Mouse (Mus musculus) limb, embryonic 15.5 days (tissue): ENCODE measurements around the gene Gm9817. TPM values are rescaled to one million over a fixed set of nuclear protein-coding genes. Genes with fewer than 3 reads are reported as not detected.

Experiments
- ATAC-seq: fragments of 200-750 bp; cut with Nextera tagmentation; 2 replicates; pipeline ENCODE4 v1.8.0; 2017; ENCODE audit warnings: low read depth, moderate TSS enrichment; ENCODE audit not compliant: insufficient number of reproducible peaks, low FRiP score, low TSS enrichment
- H3K27ac ChIP-seq: fragments of 300-500 bp; sonication (generic); 2 replicates; pipeline ENCODE4 v1.5.1; 2015; ENCODE audit warnings: moderate library complexity, mild to moderate bottlenecking, inconsistent platforms
- H3K27me3 ChIP-seq: fragments of 300-500 bp; sonication (generic); 2 replicates; pipeline ENCODE4 v1.6.1; 2015; ENCODE audit warnings: inconsistent platforms
- H3K36me3 ChIP-seq: fragments of 300-500 bp; sonication (generic); 2 replicates; pipeline ENCODE4 v1.6.1; 2015; ENCODE audit warnings: inconsistent platforms
- H3K4me1 ChIP-seq: fragments of 300-500 bp; sonication (generic); 2 replicates; pipeline ENCODE4 v1.6.1; 2015; ENCODE audit warnings: inconsistent platforms
- H3K4me2 ChIP-seq: fragments of 300-500 bp; sonication (generic); 2 replicates; pipeline ENCODE4 v1.6.1; 2015; ENCODE audit warnings: mild to moderate bottlenecking, inconsistent platforms
- H3K4me3 ChIP-seq: fragments of 300-500 bp; sonication (generic); 2 replicates; pipeline ENCODE4 v1.5.1; 2015; ENCODE audit warnings: mild to moderate bottlenecking, inconsistent platforms
- H3K9ac ChIP-seq: fragments of 300-500 bp; sonication (generic); 2 replicates; pipeline ENCODE4 v1.6.1; 2015; ENCODE audit warnings: inconsistent platforms
- H3K9me3 ChIP-seq: fragments of 300-500 bp; sonication (generic); 2 replicates; pipeline ENCODE4 v1.6.1; 2016; ENCODE audit warnings: inconsistent platforms
- WGBS: fragments of 180-500 bp; shearing (Covaris S2); methylation state at CpG from one replicate; pipeline ENCODE4 v1.1.7; 2015; 5-methylcytosine and 5-hydroxymethylcytosine counted together
- polyA plus RNA-seq: library from polyadenylated mRNA; unstranded; fragments of >200 nt; fragmentation: Nextera tagmentation; extraction: Ambion mirVana; gene quantifications from 2 replicates; pipeline ENCODE4 v1.2.1, GENCODE M21; 2015

The Gm9817 gene
- polyA plus RNA-seq, 1 experiment from 2014 or later, result 0.06 TPM

DNA sequence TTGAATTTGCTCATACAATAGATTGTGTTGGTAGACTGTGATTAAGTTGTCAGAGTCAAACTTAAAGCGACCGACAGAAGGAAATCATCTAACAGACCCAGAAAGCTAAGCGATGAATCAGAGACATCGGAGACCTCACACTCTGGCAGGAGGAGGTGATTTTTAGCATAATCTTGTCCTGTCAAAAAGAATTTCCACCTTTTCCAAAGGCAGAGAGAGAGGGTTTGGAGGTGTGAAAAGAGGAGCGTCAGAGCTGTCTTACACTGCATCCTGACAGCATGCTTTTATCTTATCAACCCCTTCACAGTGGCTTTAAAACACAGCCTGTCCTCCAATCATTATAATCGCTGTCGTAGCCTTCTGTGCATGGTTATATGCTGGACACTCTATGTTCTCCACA, 25.7 kb upstream of the Gm9817 start:
- no peak overlapping the region for H3K4me3 ChIP-seq
- H3K9ac ChIP-seq, result no peak overlapping the region
- no peaks in the 10 kb centered on the region for H3K36me3 ChIP-seq
- no peaks in the 10 kb centered on the region for H3K9me3 ChIP-seq
- H3K4me2 ChIP-seq, result no peak overlapping the region
- no peak for ATAC-seq
- no peaks in the 10 kb centered on the region for H3K27me3 ChIP-seq
- H3K27ac ChIP-seq, result no peak overlapping the region
- 77% methylated on average over 7 of the region's 7 CpGs for WGBS
- H3K4me1 ChIP-seq, result no peaks in the 10 kb centered on the region

DNA sequence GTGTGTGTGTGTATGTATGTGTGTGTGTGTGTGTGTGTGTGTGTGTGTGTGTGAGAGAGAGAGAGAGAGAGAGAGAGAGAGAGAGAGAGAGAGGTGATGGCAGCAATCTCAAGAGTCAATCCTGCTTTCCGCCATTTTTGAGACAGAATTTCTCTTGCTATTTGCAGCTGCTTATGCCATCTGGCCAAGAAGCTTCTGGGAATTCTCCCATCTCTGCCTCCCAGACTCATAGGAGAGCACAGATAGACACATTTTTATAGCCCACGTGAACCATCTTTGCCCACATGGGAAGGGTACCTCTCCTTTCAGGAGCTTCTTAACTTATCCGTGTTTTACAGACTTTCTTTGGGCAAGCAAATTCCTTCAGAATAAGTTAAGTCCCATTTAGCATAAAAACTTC, 24.6 kb upstream of the Gm9817 start:
- H3K9me3 ChIP-seq, result no peaks in the 10 kb centered on the region
- H3K36me3 ChIP-seq, result no peaks in the 10 kb centered on the region
- no peak overlapping the region for H3K27ac ChIP-seq
- no peak overlapping the region for H3K4me3 ChIP-seq
- H3K9ac ChIP-seq, result no peak overlapping the region
- WGBS, result 85% methylated on average over 3 of the region's 3 CpGs
- no peaks in the 10 kb centered on the region for H3K27me3 ChIP-seq
- H3K4me1 ChIP-seq, result no peaks in the 10 kb centered on the region
- ATAC-seq, result no peak
- no peak overlapping the region for H3K4me2 ChIP-seq

DNA sequence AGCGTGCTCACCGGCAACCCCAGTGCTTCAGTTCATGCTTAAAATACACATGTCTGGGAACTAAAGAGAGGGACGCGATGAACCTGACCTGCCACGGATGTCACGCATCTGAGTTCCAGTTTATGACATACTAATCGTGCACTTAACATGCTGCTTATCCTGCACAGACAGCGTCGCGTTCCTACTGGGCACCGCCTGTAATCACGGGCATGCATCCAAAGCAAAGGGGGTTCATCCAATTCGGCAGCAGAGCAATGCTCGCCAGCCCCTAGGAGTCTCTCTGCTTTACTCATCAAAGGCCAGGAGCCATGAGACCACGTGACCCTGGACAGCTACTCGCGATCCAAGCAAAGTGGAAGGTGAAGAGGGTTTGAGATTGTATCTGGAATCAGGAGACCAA, 19.3 kb upstream of the Gm9817 start:
- no peak overlapping the region for H3K4me2 ChIP-seq
- no peak overlapping the region for H3K27ac ChIP-seq
- no peaks in the 10 kb centered on the region for H3K9me3 ChIP-seq
- H3K27me3 ChIP-seq, result no peaks in the 10 kb centered on the region
- no peak overlapping the region for H3K4me3 ChIP-seq
- H3K4me1 ChIP-seq, result 0 out of 2 replicates have a peak, but pooled peaks cover 2% of the 10 kb centered on the region
- no peaks in the 10 kb centered on the region for H3K36me3 ChIP-seq
- no peak for ATAC-seq
- no peak overlapping the region for H3K9ac ChIP-seq
- 83% methylated on average over 17 of the region's 17 CpGs for WGBS

DNA sequence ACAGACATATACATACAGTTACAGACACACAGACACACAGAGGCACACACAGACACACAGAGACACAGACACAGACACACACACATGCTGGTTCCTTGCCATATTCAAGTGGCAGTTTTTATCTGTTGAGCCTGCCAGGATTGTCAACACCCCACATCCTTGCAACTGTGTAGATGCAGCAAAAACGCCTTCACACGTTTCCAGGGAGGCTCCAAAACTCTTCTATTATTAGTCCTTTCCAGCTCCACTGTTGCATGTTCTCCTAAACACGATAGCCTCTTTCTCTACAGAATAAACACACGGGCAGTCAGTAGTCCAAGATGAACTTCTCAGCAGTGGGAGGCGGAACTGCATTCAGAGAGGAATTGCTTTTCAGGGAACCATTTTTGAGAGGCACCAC, 15.3 kb upstream of the Gm9817 start:
- H3K4me2 ChIP-seq, result no peak overlapping the region
- no peak overlapping the region for H3K4me3 ChIP-seq
- H3K27ac ChIP-seq, result no peak overlapping the region
- WGBS, result 76% methylated on average over 5 of the region's 5 CpGs
- 0 out of 2 replicates have a peak, but pooled peaks cover 2% of the 10 kb centered on the region for H3K4me1 ChIP-seq
- no peaks in the 10 kb centered on the region for H3K9me3 ChIP-seq
- H3K36me3 ChIP-seq, result no peaks in the 10 kb centered on the region
- no peak overlapping the region for H3K9ac ChIP-seq
- no peaks in the 10 kb centered on the region for H3K27me3 ChIP-seq
- no peak for ATAC-seq

DNA sequence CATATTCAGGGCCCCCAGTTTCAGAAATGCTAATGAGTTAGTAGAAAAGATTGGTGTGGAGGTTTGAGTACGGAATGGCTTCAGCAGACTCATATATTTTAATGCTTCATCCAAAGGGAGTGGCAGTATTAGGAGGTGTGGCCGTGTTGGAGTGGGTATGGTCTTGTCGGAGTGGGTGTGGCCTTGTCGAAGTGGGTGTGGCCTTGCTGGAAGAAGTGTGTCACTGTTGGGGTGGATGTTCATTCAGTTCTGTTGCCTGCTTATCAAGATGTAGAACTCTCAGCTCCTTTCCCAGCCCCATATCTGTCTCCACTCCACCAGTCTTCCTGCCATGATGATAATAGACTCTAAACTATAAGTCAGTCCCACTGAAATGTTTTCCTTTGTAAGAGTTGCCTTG, 13.5 kb upstream of the Gm9817 start:
- Histone ChIP-seq H3K4me3 (no peak overlapping the region), H3K36me3 (no peaks in the 10 kb centered on the region), H3K27ac (no peak overlapping the region), H3K4me1 (0 out of 2 replicates have a peak, but pooled peaks cover 2% of the 10 kb centered on the region), H3K27me3 (no peaks in the 10 kb centered on the region), H3K9me3 (no peaks in the 10 kb centered on the region), H3K9ac (no peak overlapping the region), H3K4me2 (no peak overlapping the region)
- ATAC-seq, result no peak
- WGBS, result 92% methylated on average over 4 of the region's 4 CpGs

DNA sequence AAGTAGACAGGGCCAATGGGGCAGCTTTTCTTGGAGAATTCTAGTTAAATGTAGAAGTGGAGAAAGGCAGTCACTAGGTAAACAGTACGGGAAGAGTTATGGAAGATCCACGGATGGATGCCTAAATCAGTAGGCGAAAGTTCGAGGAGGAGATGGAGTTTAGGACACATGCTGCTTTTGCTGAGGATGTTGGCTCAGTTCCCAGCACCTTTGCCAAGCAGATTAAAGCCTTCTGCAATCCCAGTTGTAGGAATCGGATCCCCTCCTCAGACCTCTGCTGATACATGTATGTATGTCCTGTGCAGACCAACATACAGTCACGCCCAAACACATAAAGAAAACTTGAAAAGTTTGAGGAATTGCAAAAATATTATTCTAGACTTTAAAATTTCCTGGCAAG, 8.1 kb upstream of the Gm9817 start:
- no peaks in the 10 kb centered on the region for H3K36me3 ChIP-seq
- H3K4me1 ChIP-seq, result no peaks in the 10 kb centered on the region
- H3K9me3 ChIP-seq, result no peaks in the 10 kb centered on the region
- H3K9ac ChIP-seq, result no peak overlapping the region
- H3K4me3 ChIP-seq, result no peak overlapping the region
- no peaks in the 10 kb centered on the region for H3K27me3 ChIP-seq
- no peak overlapping the region for H3K4me2 ChIP-seq
- no peak overlapping the region for H3K27ac ChIP-seq
- ATAC-seq, result no peak
- 70% methylated on average over 6 of the region's 6 CpGs for WGBS

DNA sequence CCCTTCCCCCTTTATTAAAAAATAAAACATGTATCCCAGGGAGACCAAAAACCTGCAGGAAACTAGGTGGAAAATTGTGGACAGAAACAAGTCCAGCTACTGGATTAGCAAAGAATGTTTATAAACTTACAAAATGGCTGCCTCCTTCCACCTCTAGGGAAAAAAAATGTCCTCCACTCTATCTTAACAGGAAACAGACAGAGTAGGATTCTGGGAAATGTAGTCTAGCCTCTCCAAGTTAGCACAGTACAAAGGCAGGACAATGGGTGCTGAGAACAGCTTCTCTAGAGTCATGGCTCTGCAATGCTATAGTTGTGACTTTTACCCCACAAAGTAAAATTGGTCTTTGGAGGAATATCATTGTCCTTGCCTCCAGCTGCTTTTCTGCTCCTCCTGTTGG, 3.5 kb upstream of the Gm9817 start:
- no peak overlapping the region for H3K4me2 ChIP-seq
- no peaks in the 10 kb centered on the region for H3K36me3 ChIP-seq
- no peaks in the 10 kb centered on the region for H3K27me3 ChIP-seq
- no peak overlapping the region for H3K4me3 ChIP-seq
- H3K4me1 ChIP-seq, result no peaks in the 10 kb centered on the region
- no peak overlapping the region for H3K9ac ChIP-seq
- no peak for ATAC-seq
- no peak overlapping the region for H3K27ac ChIP-seq
- no peaks in the 10 kb centered on the region for H3K9me3 ChIP-seq

DNA sequence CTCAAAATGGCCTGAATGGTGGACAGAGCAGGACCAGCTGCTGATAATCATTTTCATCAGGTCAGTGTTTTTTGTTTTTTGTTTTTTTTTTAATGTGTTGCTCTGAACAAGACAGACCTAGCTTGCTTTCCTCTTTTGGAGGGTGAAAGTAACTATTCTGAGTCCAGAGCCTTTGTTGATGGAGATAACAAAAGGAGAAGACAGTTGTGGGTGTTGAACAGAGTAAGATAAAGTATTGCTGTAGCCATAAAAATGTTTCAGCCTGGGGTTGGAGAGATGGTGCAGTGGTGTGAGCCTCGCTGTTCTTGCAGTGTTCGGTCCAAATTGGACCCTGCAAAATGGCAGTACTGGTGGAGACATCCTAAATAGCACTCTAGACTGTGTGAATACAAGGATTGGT, 2.8 kb upstream of the Gm9817 start:
- Histone ChIP-seq H3K9ac (no peak overlapping the region), H3K4me1 (no peaks in the 10 kb centered on the region), H3K27ac (no peak overlapping the region), H3K4me2 (no peak overlapping the region), H3K9me3 (no peaks in the 10 kb centered on the region), H3K27me3 (no peaks in the 10 kb centered on the region), H3K4me3 (no peak overlapping the region), H3K36me3 (no peaks in the 10 kb centered on the region)
- ATAC-seq, result no peak
- 95% methylated on average over 2 of the region's 2 CpGs for WGBS

DNA sequence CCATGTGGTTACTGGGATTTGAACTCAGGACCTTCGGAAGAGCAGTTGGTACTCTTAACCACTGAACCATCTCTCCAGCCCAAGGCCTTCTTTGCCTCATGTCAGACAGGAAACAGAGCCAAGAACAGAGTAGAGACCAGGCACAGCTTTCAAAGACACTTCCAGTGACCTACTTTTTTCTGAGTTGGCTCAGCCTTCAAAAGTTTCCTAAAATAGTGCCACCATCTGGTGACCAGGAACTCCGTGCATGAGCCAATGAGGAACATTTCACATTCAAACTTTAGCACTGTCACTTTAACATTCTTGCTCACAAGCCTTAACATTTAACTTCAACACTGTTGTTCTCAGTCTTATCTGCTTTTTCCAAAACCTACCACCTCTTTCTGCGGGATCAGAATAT, 2.3 kb downstream of the Gm9817 start:
- no peak overlapping the region for H3K4me2 ChIP-seq
- no peak for ATAC-seq
- H3K27me3 ChIP-seq, result no peaks in the 10 kb centered on the region
- WGBS, result 95% methylated on average over 3 of the region's 3 CpGs
- H3K9me3 ChIP-seq, result no peaks in the 10 kb centered on the region
- no peak overlapping the region for H3K27ac ChIP-seq
- no peak overlapping the region for H3K4me3 ChIP-seq
- no peak overlapping the region for H3K9ac ChIP-seq
- no peaks in the 10 kb centered on the region for H3K4me1 ChIP-seq
- H3K36me3 ChIP-seq, result no peaks in the 10 kb centered on the region

DNA sequence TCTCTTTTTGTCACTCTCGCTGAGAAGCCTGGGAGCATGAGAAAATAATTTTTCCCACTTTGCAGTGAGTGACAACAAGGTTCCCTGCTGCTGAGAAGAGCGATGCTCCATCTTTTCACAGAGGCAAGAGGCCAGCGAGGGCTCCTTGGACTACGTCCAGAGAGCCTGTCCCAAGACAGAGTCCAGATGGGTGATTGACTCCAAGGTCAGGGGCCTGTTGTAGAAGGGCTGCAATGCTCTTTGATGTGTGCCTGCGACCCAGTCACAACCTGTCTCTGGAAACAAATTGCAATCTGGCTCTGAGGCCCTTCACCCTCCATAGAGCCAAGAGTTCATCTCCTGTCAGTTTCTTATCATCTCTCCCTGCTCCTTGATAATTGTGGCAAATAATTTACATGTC, 5.2 kb downstream of the Gm9817 start:
- Histone ChIP-seq H3K27ac (no peak overlapping the region), H3K4me1 (no peaks in the 10 kb centered on the region), H3K36me3 (no peaks in the 10 kb centered on the region), H3K27me3 (no peaks in the 10 kb centered on the region), H3K9me3 (no peaks in the 10 kb centered on the region), H3K9ac (no peak overlapping the region), H3K4me2 (no peak overlapping the region), H3K4me3 (no peak overlapping the region)
- no peak for ATAC-seq
- 25% methylated on average over 5 of the region's 5 CpGs for WGBS

DNA sequence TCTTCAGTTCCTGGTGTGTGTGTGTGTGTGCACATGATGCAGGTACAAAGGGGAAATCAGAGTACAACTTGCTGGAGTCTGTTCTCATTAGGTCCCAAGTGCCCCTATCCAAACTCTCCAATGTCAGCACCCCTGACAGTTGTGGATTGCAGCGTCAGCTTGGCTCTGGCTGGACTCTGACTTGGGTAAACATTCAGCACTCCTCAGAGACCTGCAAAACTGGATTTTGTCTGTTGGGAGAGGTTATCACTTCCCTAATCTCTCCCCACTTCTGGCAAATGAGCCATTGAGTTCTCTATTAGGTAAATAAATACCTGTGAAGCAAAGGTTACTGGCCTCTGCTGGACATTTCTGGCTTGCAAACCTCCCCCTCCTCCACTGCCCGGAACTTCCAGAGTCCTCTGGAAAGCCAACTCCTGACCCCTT, 10.3 kb downstream of the Gm9817 start:
- no peak overlapping the region for H3K4me2 ChIP-seq
- ATAC-seq, result no peak
- no peak overlapping the region for H3K4me3 ChIP-seq
- H3K9ac ChIP-seq, result no peak overlapping the region
- H3K4me1 ChIP-seq, result 0 out of 2 replicates have a peak, but pooled peaks cover 9% of the 10 kb centered on the region
- H3K27me3 ChIP-seq, result no peaks in the 10 kb centered on the region
- H3K36me3 ChIP-seq, result no peaks in the 10 kb centered on the region
- 15% methylated on average over 2 of the region's 2 CpGs for WGBS
- H3K9me3 ChIP-seq, result no peaks in the 10 kb centered on the region
- no peak overlapping the region for H3K27ac ChIP-seq

DNA sequence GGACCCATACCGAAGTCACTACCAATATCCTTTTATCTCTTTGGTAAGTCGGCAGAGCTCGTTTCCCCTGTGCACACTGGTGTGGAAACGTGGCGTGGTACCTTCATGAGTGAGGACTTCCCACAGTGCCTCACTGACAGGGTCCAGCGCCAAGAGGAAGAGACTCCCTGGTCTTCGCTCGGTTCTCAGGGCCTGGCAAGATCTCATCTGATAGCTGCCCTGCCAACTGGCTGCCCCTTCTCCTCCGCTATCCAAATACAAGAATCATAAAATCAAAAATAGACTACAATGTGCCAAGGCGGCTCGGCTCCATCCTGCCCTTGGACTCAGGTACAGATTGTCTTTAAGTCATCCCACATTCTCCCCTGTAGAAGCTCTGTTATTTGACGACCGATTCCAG, 11.4 kb downstream of the Gm9817 start:
- no peaks in the 10 kb centered on the region for H3K27me3 ChIP-seq
- no peaks in the 10 kb centered on the region for H3K36me3 ChIP-seq
- no peaks in the 10 kb centered on the region for H3K9me3 ChIP-seq
- H3K4me3 ChIP-seq, result no peak overlapping the region
- H3K4me2 ChIP-seq, result no peak overlapping the region
- H3K9ac ChIP-seq, result no peak overlapping the region
- no peak for ATAC-seq
- H3K4me1 ChIP-seq, result 0 out of 2 replicates have a peak, but pooled peaks cover 9% of the 10 kb centered on the region
- 57% methylated on average over 13 of the region's 13 CpGs for WGBS
- H3K27ac ChIP-seq, result no peak overlapping the region

DNA sequence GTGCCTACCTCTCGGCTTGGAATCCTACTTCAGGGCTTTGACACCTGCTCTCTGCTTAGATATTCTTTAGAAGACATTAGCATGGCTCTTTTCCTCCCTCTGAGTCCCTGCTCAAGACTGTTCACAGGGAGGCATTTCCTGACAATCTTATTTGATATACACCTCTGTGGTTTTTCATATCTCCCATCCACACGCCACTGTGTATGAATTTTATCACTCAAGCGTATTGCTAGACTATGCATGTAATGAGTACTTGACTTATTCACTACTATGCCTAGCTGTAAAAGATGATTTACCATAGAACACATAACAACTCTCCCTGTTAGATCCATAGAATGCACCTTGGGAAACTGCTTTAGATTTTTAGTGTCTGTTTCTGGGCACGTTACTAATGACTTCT, 14.3 kb downstream of the Gm9817 start:
- 0 out of 2 replicates have a peak, but pooled peaks cover 9% of the 10 kb centered on the region for H3K4me1 ChIP-seq
- 79% methylated on average over 4 of the region's 4 CpGs for WGBS
- H3K9ac ChIP-seq, result no peak overlapping the region
- no peaks in the 10 kb centered on the region for H3K27me3 ChIP-seq
- H3K4me2 ChIP-seq, result no peak overlapping the region
- no peaks in the 10 kb centered on the region for H3K36me3 ChIP-seq
- H3K4me3 ChIP-seq, result no peak overlapping the region
- ATAC-seq, result no peak
- H3K9me3 ChIP-seq, result no peaks in the 10 kb centered on the region
- H3K27ac ChIP-seq, result no peak overlapping the region
